Mouse (Mus musculus) heart, embryonic 16.5 days (tissue): Measurements from ENCODE around the gene Ntf5. TPM values are rescaled to one million over a fixed set of nuclear protein-coding genes. Genes with fewer than 3 reads are reported as not detected.
A peak's percentile ranks its signal among the peaks of the same experiment; 100 is the strongest.

Source experiments
- ATAC-seq: fragments of 200-750 bp; cut with Nextera tagmentation; replicated peaks from 2 replicates; pipeline ENCODE4 v1.8.0; 2017; ENCODE audit warnings: moderate number of reproducible peaks; ENCODE audit not compliant: insufficient read depth, low FRiP score; ENCODE audit errors: extremely low read depth
- H3K27ac ChIP-seq: fragments of 300-500 bp; sonication (generic); 2 replicates; pipeline ENCODE4 v1.5.1; 2014; ENCODE audit warnings: mild to moderate bottlenecking, low read length, control low read depth, moderate library complexity
- H3K27me3 ChIP-seq: fragments of 300-500 bp; sonication (generic); 2 replicates; pipeline ENCODE4 v1.6.1; 2014; ENCODE audit warnings: low read length, mixed read lengths; ENCODE audit not compliant: control insufficient read depth, insufficient read depth
- H3K36me3 ChIP-seq: fragments of 300-500 bp; sonication (generic); 2 replicates; pipeline ENCODE4 v1.6.1; 2014; ENCODE audit not compliant: control insufficient read depth, insufficient read depth
- H3K4me1 ChIP-seq: fragments of 300-500 bp; sonication (generic); 2 replicates; pipeline ENCODE4 v1.6.1; 2014; ENCODE audit warnings: low read length, mixed read lengths; ENCODE audit not compliant: control insufficient read depth, insufficient read depth
- H3K4me2 ChIP-seq: fragments of 300-500 bp; sonication (generic); 2 replicates; pipeline ENCODE4 v1.6.1; 2014; ENCODE audit warnings: low read depth, mild to moderate bottlenecking, control low read depth, low read length
- H3K4me3 ChIP-seq: fragments of 300-500 bp; sonication (generic); 2 replicates; pipeline ENCODE4 v1.5.1; 2014; ENCODE audit warnings: mild to moderate bottlenecking, control low read depth, low read length
- H3K9ac ChIP-seq: fragments of 300-500 bp; sonication (generic); 2 replicates; pipeline ENCODE4 v1.6.1; 2014; ENCODE audit warnings: low read length, control low read depth
- H3K9me3 ChIP-seq: fragments of 300-500 bp; sonication (generic); replicated peaks from 2 replicates; pipeline ENCODE4 v1.6.1; 2016; ENCODE audit warnings: low read length; ENCODE audit not compliant: control insufficient read depth
- WGBS: fragments of 180-500 bp; shearing (Covaris S2); extraction: QIAGEN DNeasy Blood & Tissue Kit; methylation state at CpG from one replicate; pipeline ENCODE4 v1.1.7; 2014; 5-methylcytosine and 5-hydroxymethylcytosine counted together
- polyA plus RNA-seq: library from polyadenylated mRNA; unstranded; fragments of >200 nt; fragmentation: Nextera tagmentation; extraction: Ambion mirVana; gene quantifications from 2 replicates; pipeline ENCODE4 v1.2.1, GENCODE M21; 2015

Gene Ntf5
- polyA plus RNA-seq, 1 experiment from 2014 or later = 1.1 TPM

- Histone ChIP-seq H3K9ac (peak overlapping the region; percentile 69), H3K4me1 (peaks cover 19% of the 10 kb centered on the region), H3K27ac (no peak overlapping the region), H3K36me3 (no peaks in the 10 kb centered on the region), H3K4me3 (peak overlapping the region; percentile 60), H3K27me3 (peaks cover 24% of the 10 kb centered on the region), H3K4me2 (peak overlapping the region; percentile 95), H3K9me3 (no peaks in the 10 kb centered on the region)
- WGBS = 8% methylated on average over 52 of the region's 52 CpGs
- ATAC-seq = peak; percentile 0; the same call in 1 of the 2 replicates
These were observed 43.5 kb upstream of the Ntf5 start for GRCm38 (mm10) chr7:45369836-45370474.

- peaks cover 3% of the 10 kb centered on the region; the same call in 1 of the 2 replicates for H3K36me3 ChIP-seq
- ATAC-seq = peak; percentile 56
- H3K27me3 ChIP-seq = peaks cover 17% of the 10 kb centered on the region
- H3K4me3 ChIP-seq = peak within 1 kb of the TSS; percentile 60
- H3K4me2 ChIP-seq = peak within 1 kb of the TSS; percentile 95
- H3K9ac ChIP-seq = peak within 1 kb of the TSS; percentile 69
- no peak within 1 kb of the TSS for H3K27ac ChIP-seq
- WGBS = 9% methylated on average over 28 of the region's 28 CpGs
- H3K9me3 ChIP-seq = no peaks in the 10 kb centered on the region
- H3K4me1 ChIP-seq = peaks cover 19% of the 10 kb centered on the region
These were observed 42.8 kb upstream of the Ntf5 start, which contains the start of gene Lin7b for GRCm38 (mm10) chr7:45370475-45371311. Gene Lin7b, minus strand, starts transcription at chr7:45370583.

GRCm38 (mm10) chr7:45372371-45372770 lies 41.1 kb upstream of the Ntf5 start:
- H3K4me1 ChIP-seq = peaks cover 14% of the 10 kb centered on the region
- H3K36me3 ChIP-seq = peaks cover 20% of the 10 kb centered on the region
- H3K9ac ChIP-seq = no peak overlapping the region
- WGBS = 75% methylated on average over 5 of the region's 5 CpGs
- peaks cover 17% of the 10 kb centered on the region for H3K27me3 ChIP-seq
- ATAC-seq = no peak
- H3K9me3 ChIP-seq = no peaks in the 10 kb centered on the region
- no peak overlapping the region for H3K27ac ChIP-seq
- H3K4me2 ChIP-seq = no peak overlapping the region
- no peak overlapping the region for H3K4me3 ChIP-seq

DNA sequence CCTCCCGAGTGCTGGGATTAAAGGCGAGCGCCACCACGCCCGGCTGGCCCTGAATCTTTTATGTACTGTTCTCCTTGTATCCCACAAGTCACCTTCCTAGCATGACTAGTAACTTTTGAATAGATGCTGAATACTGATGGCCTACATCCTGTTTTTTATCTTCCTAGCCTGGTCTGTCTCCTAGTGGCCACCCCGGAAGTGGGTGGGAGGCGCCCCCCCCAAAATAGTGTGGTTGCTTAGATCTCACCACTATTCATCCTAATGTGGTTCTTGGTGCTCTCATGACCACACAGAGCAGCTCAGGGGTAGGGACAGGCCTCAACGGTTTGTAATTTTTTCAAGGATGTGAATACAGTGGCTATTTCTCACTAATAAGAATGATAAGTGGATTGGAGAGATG lies 38.9 kb upstream of the Ntf5 start:
- H3K9ac ChIP-seq = no peak overlapping the region
- H3K27me3 ChIP-seq = peaks cover 1% of the 10 kb centered on the region
- WGBS = 90% methylated on average over 8 of the region's 8 CpGs
- H3K4me1 ChIP-seq = peaks cover 10% of the 10 kb centered on the region
- peaks cover 41% of the 10 kb centered on the region for H3K36me3 ChIP-seq
- no peaks in the 10 kb centered on the region for H3K9me3 ChIP-seq
- no peak for ATAC-seq
- no peak overlapping the region for H3K4me2 ChIP-seq
- no peak overlapping the region for H3K27ac ChIP-seq
- no peak overlapping the region for H3K4me3 ChIP-seq

DNA sequence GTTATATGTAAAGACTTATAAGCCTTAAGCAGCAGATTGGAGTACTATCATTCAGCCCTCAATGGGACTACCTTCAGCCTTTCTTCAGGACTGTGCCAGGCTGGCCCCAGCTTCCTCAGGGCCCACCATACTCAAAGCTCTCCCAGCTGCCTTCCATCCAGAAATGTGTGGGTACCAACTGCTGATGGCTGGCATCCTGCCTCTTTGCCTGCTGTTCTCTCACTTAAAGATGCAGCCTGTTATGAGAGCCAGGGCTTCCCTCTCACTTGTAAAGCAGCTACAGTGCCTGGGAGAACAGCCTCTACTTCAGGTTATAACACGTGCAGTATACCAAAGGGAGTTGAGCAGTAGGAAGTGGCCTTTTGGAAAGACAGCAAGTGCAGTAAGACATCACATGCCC lies 37.4 kb upstream of the Ntf5 start:
- Histone ChIP-seq H3K36me3 (peaks cover 54% of the 10 kb centered on the region), H3K27ac (no peak overlapping the region), H3K9ac (no peak overlapping the region), H3K4me3 (no peak overlapping the region), H3K4me2 (no peak overlapping the region), H3K27me3 (no peaks in the 10 kb centered on the region), H3K4me1 (no peaks in the 10 kb centered on the region; the same call in 1 of the 2 replicates), H3K9me3 (no peaks in the 10 kb centered on the region)
- WGBS = 75% methylated on average over 1 of the region's 1 CpGs
- ATAC-seq = no peak

DNA sequence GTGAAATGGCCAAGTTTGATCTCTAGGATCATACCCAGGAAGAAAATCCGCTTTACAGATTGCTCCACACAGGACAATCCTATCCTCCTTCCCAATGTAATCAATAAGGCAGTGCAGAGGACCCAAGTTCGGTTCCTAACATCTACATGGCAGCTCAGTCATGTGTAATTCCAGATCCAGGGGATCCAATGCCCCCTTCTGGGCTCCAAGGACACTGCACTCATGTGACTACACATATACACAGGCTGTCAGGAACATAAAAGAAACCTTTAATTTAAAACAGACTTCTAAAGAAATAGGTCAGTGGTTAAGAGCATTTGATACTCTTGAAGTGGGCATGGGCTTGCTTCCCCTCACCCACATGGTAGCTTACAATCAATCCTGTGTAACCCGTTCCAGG lies 27.4 kb upstream of the Ntf5 start:
- H3K4me1 ChIP-seq = peaks cover 10% of the 10 kb centered on the region
- peaks cover 92% of the 10 kb centered on the region for H3K36me3 ChIP-seq
- no peak overlapping the region for H3K9ac ChIP-seq
- no peaks in the 10 kb centered on the region for H3K9me3 ChIP-seq
- H3K4me2 ChIP-seq = no peak overlapping the region
- no peak overlapping the region for H3K4me3 ChIP-seq
- WGBS = 92% methylated on average over 3 of the region's 3 CpGs
- H3K27ac ChIP-seq = no peak overlapping the region
- H3K27me3 ChIP-seq = no peaks in the 10 kb centered on the region
- ATAC-seq = no peak

GRCm38 (mm10) chr7:45395129-45395541 lies 18.4 kb upstream of the Ntf5 start:
- H3K36me3 ChIP-seq = peaks cover 20% of the 10 kb centered on the region
- no peaks in the 10 kb centered on the region for H3K9me3 ChIP-seq
- peak overlapping the region; percentile 94 for H3K27ac ChIP-seq
- ATAC-seq = peak; percentile 61
- H3K4me2 ChIP-seq = peak overlapping the region; percentile 99
- H3K27me3 ChIP-seq = no peaks in the 10 kb centered on the region
- H3K4me1 ChIP-seq = peaks cover 16% of the 10 kb centered on the region
- WGBS = under 1% methylated on average over 19 of the region's 20 CpGs
- peak overlapping the region; percentile 88 for H3K9ac ChIP-seq
- H3K4me3 ChIP-seq = peak overlapping the region; percentile 81

DNA sequence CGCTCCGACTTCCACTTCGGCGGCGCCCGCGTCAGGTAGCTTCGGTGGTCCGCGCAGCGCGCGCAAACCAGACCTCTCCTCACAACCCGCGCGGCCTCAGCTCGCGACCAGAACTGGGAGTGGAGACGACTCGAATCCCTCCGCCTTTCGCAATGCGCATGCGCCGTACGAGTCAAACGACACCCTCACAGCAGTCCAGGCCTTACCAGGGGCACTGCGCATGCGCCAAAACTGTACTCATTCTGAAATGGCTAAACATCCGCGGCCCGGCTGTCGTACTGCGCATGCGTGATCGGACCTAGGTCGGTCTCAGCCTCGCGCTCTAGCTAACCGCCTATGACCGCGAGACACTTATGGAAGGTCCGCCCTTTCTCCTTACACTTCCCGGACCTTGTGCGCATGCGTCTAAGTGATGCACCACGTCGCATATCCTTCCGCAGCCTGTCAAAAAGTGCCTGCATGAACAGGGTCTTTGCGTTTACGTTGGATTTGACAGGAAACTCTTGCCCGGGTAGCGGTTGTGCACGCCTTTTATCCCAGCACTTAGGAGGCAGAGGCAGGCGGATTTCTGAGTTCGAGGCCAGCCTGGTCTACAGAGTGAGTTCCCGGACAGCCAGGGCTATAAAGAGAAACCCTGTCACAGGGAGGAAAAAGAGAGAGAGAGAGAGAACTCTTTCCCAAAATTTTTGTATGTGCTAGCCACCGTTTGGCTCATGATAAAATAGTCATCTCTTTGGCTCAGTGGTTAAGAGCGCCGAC lies 17.7 kb upstream of the Ntf5 start, which contains the start of gene Snrnp70:
TSS of gene Snrnp70 (minus strand) at position 165 of the 759 bp plus-strand sequence.
- under 1% methylated on average over 60 of the region's 60 CpGs for WGBS
- Histone ChIP-seq H3K36me3 (peaks cover 15% of the 10 kb centered on the region), H3K9me3 (no peaks in the 10 kb centered on the region), H3K27ac (peak within 1 kb of the TSS; percentile 94), H3K4me3 (peak within 1 kb of the TSS; percentile 81), H3K27me3 (no peaks in the 10 kb centered on the region), H3K9ac (peak within 1 kb of the TSS; percentile 88), H3K4me2 (peak within 1 kb of the TSS; percentile 99), H3K4me1 (peaks cover 16% of the 10 kb centered on the region)
- ATAC-seq = peak; percentile 97
